Mouse (Mus musculus) heart, adult 18-20 months (tissue): Measurements from ENCODE around the gene Rab5c. TPM values are rescaled to one million over a fixed set of nuclear protein-coding genes. Genes with fewer than 3 reads are reported as not detected.

Experiments
- DNase-seq, 2 experiments: peaks; one replicate each; pipeline ENCODE4 v3.0.0; 2021 to 2022; ENCODE audit warnings: mixed read lengths in 1 of 2
- total RNA-seq, 2 experiments: library from RNA; stranded (reverse); gene quantifications; 2 replicates each; pipeline ENCODE4 v1.2.3; 2021

Rab5c gene
- total RNA-seq, 2 experiments from 2014 or later, result 53.9 to 59.8 TPM

- DNase-seq, result peak in 1 of 2 experiments; percentile 54
These were observed 16.1 kb downstream of the Rab5c start for GRCm38 (mm10) chr11:100721776-100722492.

- DNase-seq, result peak; percentile 48 to 59
These were observed 16.8 kb downstream of the Rab5c start for GRCm38 (mm10) chr11:100721254-100721653.

- DNase-seq, result peak; percentile 53 to 64
These were observed 17.7 kb downstream of the Rab5c start for GRCm38 (mm10) chr11:100720345-100720744.

GRCm38 (mm10) chr11:100719893-100720292, 18.1 kb downstream of the Rab5c start:
- DNase-seq, result no peak

GRCm38 (mm10) chr11:100719312-100719711, 18.7 kb downstream of the Rab5c start:
- peak in 1 of 2 experiments; percentile 55 for DNase-seq

- DNase-seq, result peak in 1 of 2 experiments; percentile 45
These were observed 19.1 kb downstream of the Rab5c start for GRCm38 (mm10) chr11:100718866-100719265.

GRCm38 (mm10) chr11:100718462-100718861, 19.6 kb downstream of the Rab5c start:
- no peak for DNase-seq

- no peak for DNase-seq
These were observed 21.4 kb downstream of the Rab5c start for GRCm38 (mm10) chr11:100716649-100717048.

GRCm38 (mm10) chr11:100714948-100715347, 23.1 kb downstream of the Rab5c start:
- DNase-seq, result no peak

- peak; percentile 84 to 92 for DNase-seq
These were observed 23.5 kb downstream of the Rab5c start for GRCm38 (mm10) chr11:100714534-100714915.

GRCm38 (mm10) chr11:100713735-100714533, 24.1 kb downstream of the Rab5c start, which contains the start of gene Hspb9:
Gene Hspb9, plus strand, starts transcription at chr11:100713850.
- peak; percentile 87 to 91 for DNase-seq

GRCm38 (mm10) chr11:100713174-100713573, 24.8 kb downstream of the Rab5c start:
- DNase-seq, result no peak

- peak; percentile 89 to 90 for DNase-seq
These were observed 26.0 kb downstream of the Rab5c start, which contains the start of gene Kat2a for GRCm38 (mm10) chr11:100711783-100712615. Gene Kat2a, minus strand, starts transcription at chr11:100712465.

GRCm38 (mm10) chr11:100710977-100711376, 27.0 kb downstream of the Rab5c start:
- no peak for DNase-seq

GRCm38 (mm10) chr11:100710528-100710927, 27.5 kb downstream of the Rab5c start:
- no peak for DNase-seq

- DNase-seq, result no peak
These were observed 28.7 kb downstream of the Rab5c start for GRCm38 (mm10) chr11:100709201-100709810.

GRCm38 (mm10) chr11:100705095-100705747, 32.8 kb downstream of the Rab5c start:
- DNase-seq, result no peak

- DNase-seq, result peak; percentile 56 to 58
These were observed 34.0 kb downstream of the Rab5c start, which contains the start of gene Dhx58 for GRCm38 (mm10) chr11:100703851-100704531. Gene Dhx58, minus strand, starts transcription at chr11:100704271.

GRCm38 (mm10) chr11:100703366-100703765, 34.6 kb downstream of the Rab5c start:
- DNase-seq, result no peak

- no peak for DNase-seq
These were observed 35.1 kb downstream of the Rab5c start for GRCm38 (mm10) chr11:100702906-100703305.
